Mouse (Mus musculus) MEL (cell line): ENCODE measurements around the gene Rpl14. TPM values are rescaled to one million over a fixed set of nuclear protein-coding genes. Genes with fewer than 3 reads are reported as not detected.

Source experiments
- DNase-seq: peaks from one replicate; pipeline ENCODE4 v3.0.0; 2011; ENCODE audit warnings: low read depth, low spot score
- H3K27ac ChIP-seq: 2 replicates; pipeline ENCODE4 v1.5.1; 2012; ENCODE audit warnings: low read depth, mild to moderate bottlenecking, control low read depth, low read length, moderate library complexity; ENCODE audit not compliant: control insufficient read depth
- H3K27me3 ChIP-seq, 2 experiments: fragments of 150-350 bp in 1 of 2; sonication (generic) in 1 of 2; 2 replicates each; pipeline ENCODE4 v1.6.1; 2012; ENCODE audit warnings: low read length in 2 of 2, mild to moderate bottlenecking in 2 of 2, improper control_type of control experiment in 1 of 2, moderate library complexity in 1 of 2; ENCODE audit not compliant: insufficient read depth in 2 of 2, control insufficient read depth in 1 of 2
- H3K36me3 ChIP-seq, 2 experiments: 2 replicates each; pipeline ENCODE4 v1.6.1; 2012 to 2014; ENCODE audit warnings: low read length in 2 of 2, improper control_type of control experiment in 1 of 2, inconsistent platforms in 1 of 2, mild to moderate bottlenecking in 1 of 2; ENCODE audit not compliant: insufficient read depth in 2 of 2, control insufficient read depth in 1 of 2
- H3K4me1 ChIP-seq, 2 experiments: fragments of 150-350 bp in 1 of 2; sonication (generic) in 1 of 2; 2 replicates each; pipeline ENCODE4 v1.6.1; 2012; ENCODE audit warnings: low read length in 2 of 2, improper control_type of control experiment in 1 of 2, mild to moderate bottlenecking in 1 of 2; ENCODE audit not compliant: insufficient read depth in 2 of 2, control insufficient read depth in 1 of 2
- H3K4me3 ChIP-seq, 2 experiments: fragments of 150-350 bp in 1 of 2; sonication (generic) in 1 of 2; 2 replicates each; pipeline ENCODE4 v1.5.1; 2012; ENCODE audit warnings: low read depth in 2 of 2, low read length in 2 of 2, mild to moderate bottlenecking in 2 of 2, moderate library complexity in 2 of 2, control low read depth in 1 of 2, improper control_type of control experiment in 1 of 2; ENCODE audit not compliant: control insufficient read depth in 1 of 2, insufficient read depth in 1 of 2
- H3K79me2 ChIP-seq: 2 replicates; pipeline ENCODE4 v1.6.1; 2012; ENCODE audit warnings: mild to moderate bottlenecking, low read length, moderate library complexity; ENCODE audit not compliant: control insufficient read depth, poor library complexity, insufficient read depth
- H3K9ac ChIP-seq: 2 replicates; pipeline ENCODE4 v1.6.1; 2012; ENCODE audit warnings: low read depth, mild to moderate bottlenecking, control low read depth, low read length, moderate library complexity; ENCODE audit not compliant: control insufficient read depth, poor library complexity, severe bottlenecking
- H3K9me3 ChIP-seq: fragments of 150-350 bp; sonication (generic); replicated peaks from 2 replicates; pipeline ENCODE4 v1.6.1; 2012; ENCODE audit warnings: mild to moderate bottlenecking, low read length, improper control_type of control experiment, moderate library complexity; ENCODE audit not compliant: insufficient read depth
- BHLHE40 ChIP-seq: IDR thresholded peaks from 2 replicates; pipeline ENCODE4 v1.6.1; 2012; ENCODE audit warnings: low read depth, mild to moderate bottlenecking, inconsistent platforms, low read length, improper control_type of control experiment, borderline replicate concordance
- GATA1 ChIP-seq: IDR thresholded peaks from 2 replicates; pipeline ENCODE4 v1.6.1; 2011; ENCODE audit warnings: low read depth, low read length, improper control_type of control experiment
- MAZ ChIP-seq: IDR thresholded peaks from 2 replicates; pipeline ENCODE4 v1.6.1; 2012; ENCODE audit warnings: low read depth, mild to moderate bottlenecking, inconsistent platforms, low read length, improper control_type of control experiment
- MEF2A ChIP-seq: IDR thresholded peaks from 2 replicates; pipeline ENCODE4 v1.6.1; 2014; ENCODE audit warnings: low read depth, mild to moderate bottlenecking, inconsistent platforms, low read length, improper control_type of control experiment; ENCODE audit not compliant: poor library complexity, insufficient replicate concordance, severe bottlenecking; ENCODE audit errors: extremely low read depth
- MXI1 ChIP-seq: IDR thresholded peaks from 2 replicates; pipeline ENCODE4 v1.6.1; 2011; ENCODE audit warnings: mild to moderate bottlenecking, low read depth, low read length, improper control_type of control experiment
- NRF1 ChIP-seq: IDR thresholded peaks from 2 replicates; pipeline ENCODE4 v1.6.1; 2014; ENCODE audit warnings: low read depth, mild to moderate bottlenecking, inconsistent platforms, low read length, improper control_type of control experiment, moderate library complexity; ENCODE audit not compliant: poor library complexity, insufficient read depth, severe bottlenecking
- RAD21 ChIP-seq: IDR thresholded peaks from 2 replicates; pipeline ENCODE4 v1.6.1; 2011; ENCODE audit warnings: mild to moderate bottlenecking, low read depth, low read length, improper control_type of control experiment
- TCF12 ChIP-seq: IDR thresholded peaks from 2 replicates; pipeline ENCODE4 v1.6.1; 2014; ENCODE audit warnings: low read depth, mild to moderate bottlenecking, inconsistent platforms, low read length, improper control_type of control experiment, moderate library complexity
- USF1 ChIP-seq: IDR thresholded peaks from 2 replicates; pipeline ENCODE4 v1.6.1; 2014; ENCODE audit warnings: low read depth, mild to moderate bottlenecking, inconsistent platforms, low read length, improper control_type of control experiment, moderate library complexity
- ZMIZ1 ChIP-seq: IDR thresholded peaks from 2 replicates; pipeline ENCODE4 v1.6.1; 2012; ENCODE audit warnings: low read depth, mild to moderate bottlenecking, inconsistent platforms, low read length, improper control_type of control experiment, moderate library complexity
- polyA plus RNA-seq, 2 experiments: library from polyadenylated mRNA; stranded (reverse) in 1 of 2; unstranded in 1 of 2; fragments of >175 nt in 1 of 2; fragments of >200 nt in 1 of 2; gene quantifications; 2 replicates each; pipeline versions ENCODE4 v1.2.1 to v1.2.4; 2012; ENCODE audit warnings: low replicate concordance in 2 of 2, low read depth in 1 of 2; ENCODE audit not compliant: insufficient read length in 2 of 2, insufficient read depth in 1 of 2, missing spikeins in 1 of 2
- total RNA-seq: library from RNA; depleted of rRNA; stranded (reverse); fragments of 300-350 nt; gene quantifications from 2 replicates; pipeline ENCODE4 v1.2.3, GENCODE M21; 2012

The Rpl14 gene
- total and polyA plus RNA-seq, 3 experiments = 502 to 1,607 TPM; not detected in 1

DNA sequence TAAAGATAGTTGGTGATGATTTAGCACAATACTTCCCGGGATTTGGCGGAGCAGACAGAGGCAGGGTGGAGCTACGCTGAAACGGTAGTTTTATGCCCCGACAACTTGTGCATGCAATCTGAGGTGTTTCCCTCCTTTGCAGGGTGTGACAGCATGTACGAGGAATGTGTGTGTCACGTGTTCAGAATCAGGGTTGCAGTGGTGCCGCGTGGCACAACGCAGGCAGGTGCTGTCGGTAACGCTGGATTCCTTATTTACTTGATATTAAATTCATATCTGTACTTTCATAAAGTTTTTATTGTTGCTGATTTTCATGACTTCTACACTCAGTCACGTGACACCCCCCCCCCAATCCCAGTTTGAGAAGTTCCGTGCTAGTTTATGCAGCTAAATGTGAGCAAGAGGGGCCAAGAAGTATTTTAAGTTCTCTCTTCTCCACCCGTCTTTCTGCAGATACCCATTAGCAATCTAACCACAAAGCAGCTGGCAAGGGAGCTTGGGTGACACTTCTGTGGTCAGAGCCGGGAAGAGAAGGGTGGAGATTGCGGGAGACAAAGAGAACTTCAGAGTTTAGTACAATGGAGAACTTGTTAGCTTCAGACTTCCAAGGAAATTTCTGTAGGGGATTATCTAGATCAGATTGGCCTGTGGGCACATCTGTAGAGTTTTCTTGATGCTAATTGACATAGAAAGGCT lies 42.3 kb upstream of the Rpl14 start:
- H3K36me3 ChIP-seq = no peaks in the 10 kb centered on the region
- no peaks in the 10 kb centered on the region for H3K79me2 ChIP-seq
- H3K9ac ChIP-seq = no peak overlapping the region
- H3K4me1 ChIP-seq = no peaks in the 10 kb centered on the region
- H3K4me3 ChIP-seq = no peak overlapping the region
- no peaks in the 10 kb centered on the region for H3K9me3 ChIP-seq
- TF ChIP-seq RAD21 (no peak), USF1 (0 out of 2 replicates have a peak, but pooled peaks have one; percentile 13)
- DNase-seq = no peak
- no peaks in the 10 kb centered on the region; a peak in 1 of 4 replicates for H3K27me3 ChIP-seq
- H3K27ac ChIP-seq = no peak overlapping the region

DNA sequence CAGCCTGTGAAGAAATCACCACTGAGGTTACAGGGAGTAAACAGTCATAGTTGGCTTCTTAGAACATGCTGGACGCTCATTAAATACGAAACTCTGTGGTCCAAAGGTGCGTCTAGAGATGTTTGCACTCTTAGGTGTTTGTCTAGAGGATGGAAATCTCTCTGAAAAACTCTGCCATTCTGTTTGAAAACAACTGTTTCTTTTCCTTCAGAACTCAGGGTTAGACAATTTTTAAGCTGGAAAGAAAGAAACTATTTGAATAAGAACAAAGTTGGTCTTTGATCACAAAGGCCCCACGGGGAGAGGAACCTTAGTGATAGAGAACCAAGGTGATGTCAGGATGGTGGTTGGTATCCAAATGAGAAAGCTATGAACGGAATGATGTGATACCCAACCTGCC lies 40.8 kb upstream of the Rpl14 start:
- DNase-seq = no peak
- Histone ChIP-seq H3K27ac (no peak overlapping the region), H3K79me2 (no peaks in the 10 kb centered on the region), H3K9me3 (no peaks in the 10 kb centered on the region), H3K27me3 (no peaks in the 10 kb centered on the region; a peak in 1 of 4 replicates), H3K4me1 (no peaks in the 10 kb centered on the region), H3K4me3 (no peak overlapping the region), H3K9ac (no peak overlapping the region), H3K36me3 (no peaks in the 10 kb centered on the region)
- TF ChIP-seq BHLHE40 = no peak
- TF ChIP-seq GATA1 = no peak
- no peak for TF ChIP-seq MEF2A
- TF ChIP-seq MXI1 = no peak

DNA sequence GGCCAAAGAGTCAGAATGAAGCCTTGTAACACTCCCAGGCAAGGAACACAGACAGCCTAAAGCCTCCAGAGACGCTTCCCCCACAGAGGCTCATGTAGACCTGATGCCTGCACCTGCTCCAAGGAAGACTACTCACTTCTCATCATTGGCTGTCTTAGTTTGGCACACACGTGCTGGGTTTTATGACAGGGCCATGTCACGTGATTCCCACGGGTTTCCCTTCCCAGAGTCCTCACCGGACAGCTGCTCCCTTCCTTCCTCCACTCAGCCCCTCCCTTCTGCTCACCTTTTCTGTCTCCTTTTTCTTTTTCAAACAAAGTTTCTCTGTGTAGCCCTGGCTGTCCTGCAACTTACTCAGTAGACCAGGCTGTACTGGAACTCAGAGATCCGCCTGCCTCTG lies 39.2 kb upstream of the Rpl14 start:
- Histone ChIP-seq H3K27ac (no peak overlapping the region), H3K4me3 (no peak overlapping the region), H3K36me3 (no peaks in the 10 kb centered on the region)
- DNase-seq = no peak
- TF ChIP-seq ZMIZ1 (no peak), USF1 (0 out of 2 replicates have a peak, but pooled peaks have one; percentile 12), TCF12 (no peak), MAZ (no peak), NRF1 (no peak)
- TF ChIP-seq, all 39 proteins: peak for 1
- H3K9ac ChIP-seq = no peak overlapping the region
- H3K9me3 ChIP-seq = no peaks in the 10 kb centered on the region
- no peaks in the 10 kb centered on the region for H3K4me1 ChIP-seq
- no peaks in the 10 kb centered on the region; a peak in 1 of 4 replicates for H3K27me3 ChIP-seq
- H3K79me2 ChIP-seq = no peaks in the 10 kb centered on the region
